Mouse (Mus musculus): Measurements from ENCODE around the gene Cyba. TPM values are rescaled to one million over a fixed set of nuclear protein-coding genes. Genes with fewer than 3 reads are reported as not detected.
A peak's percentile ranks its signal among the peaks of the same experiment; 100 is the strongest.

Cyba gene
- total RNA-seq (2012; rRNA removed) (978 and 1,119 TPM in 2 replicates), total RNA-seq (2014; rRNA removed) (450 and 466 TPM in 2 replicates), polyA plus RNA-seq (2012; ENCODE audit: insufficient read length, low read depth) (848 and 1,050 TPM in 2 replicates)

- Histone ChIP-seq H3K9me3 (replicated peaks; ENCODE audit: low read length) (peaks cover 7% of the 10 kb centered on the region), H3K4me2 (ENCODE audit: insufficient read depth, low read depth, poor library complexity, severe bottlenecking) (peak within 1 kb of the TSS; percentile 92), H3K36me3 (replicated peaks in 1 of 2; ENCODE audit: control insufficient read depth in 1 of 2, insufficient read depth in 1 of 2, low read length in 1 of 2) (peaks cover 29 to 63% of the 10 kb centered on the region in 2 experiments), H3K79me2 (replicated peaks; ENCODE audit: control insufficient read depth, extremely low read depth, insufficient read depth, poor library complexity, severe bottlenecking) (peaks cover 39% of the 10 kb centered on the region), H3K27ac (ENCODE audit: insufficient read depth, low read depth) (peak within 1 kb of the TSS; percentile 98), H3K4me1 (ENCODE audit: control insufficient read depth in 1 of 2, insufficient read depth in 2 of 2) (peaks cover 25 to 52% of the 10 kb centered on the region in 2 experiments), H3K9ac (ENCODE audit: insufficient read depth, low read depth) (peak within 1 kb of the TSS; percentile 93), H3K4me3 (replicated peaks in 1 of 3; ENCODE audit: low read depth in 2 of 3, low read length in 2 of 3, poor library complexity in 1 of 3) (peak within 1 kb of the TSS; percentile 83 to 86 (median 85)), H3K27me3 (replicated peaks) (no peaks in the 10 kb centered on the region)
- DNase-seq (ENCODE audit: extremely low read depth): peak; percentile 97
- dilution Hi-C loops (cut with MboI; ENCODE audit: extremely low pct_ligation_motif_present, extremely low pct_unique_long_range_greater_than_20kb, low sequenced_read_pairs) (no loop called here), in situ Hi-C loops (cut with MboI; ENCODE audit: low pct_ligation_motif_present, low pct_unique_long_range_greater_than_20kb, low sequenced_read_pairs) (loop anchor here (25.0 kb wide), 1 partner anchor 845 kb away; the partner anchor contains the start of genes Fbxo31 and Map1lc3b)
- 0 out of 2 replicates have a peak, but pooled peaks have one; percentile 45 for TF ChIP-seq E2F4 (IDR thresholded peaks at IDR 0.05; ENCODE audit: insufficient replicate concordance, low read depth, low read length)
- TF ChIP-seq NRF1 (IDR thresholded peaks at IDR 0.05; ENCODE audit: low read depth, low read length): peak; percentile 56
- TF ChIP-seq MYC (IDR thresholded peaks at IDR 0.05; ENCODE audit: low read depth, low read length): peak; percentile 81; the same call in 1 of the 2 replicates
- peak; percentile 70 for TF ChIP-seq IRF4 (IDR thresholded peaks at IDR 0.05; ENCODE audit: low read depth, low read length)
- TF ChIP-seq MEF2A (IDR thresholded peaks at IDR 0.05; ENCODE audit: borderline replicate concordance, low read depth, low read length): peak; percentile 84; the same call in 1 of the 2 replicates
- peak; percentile 95 for TF ChIP-seq MAX (IDR thresholded peaks at IDR 0.05; ENCODE audit: low read length)
- TF ChIP-seq BHLHE40 (IDR thresholded peaks at IDR 0.05; ENCODE audit: low read depth, low read length): peak; percentile 99
- TF ChIP-seq POLR2A (IDR thresholded peaks at IDR 0.05; ENCODE audit: low read depth, low read length): peak; percentile 78
- TF ChIP-seq GABPA (IDR thresholded peaks at IDR 0.05; ENCODE audit: insufficient replicate concordance, low read depth, low read length): no peak
- TF ChIP-seq ETS1 (conservative IDR thresholded peaks at IDR 0.05; ENCODE audit: low read depth, low read length): peak; percentile 98
- TF ChIP-seq NELFE (IDR thresholded peaks at IDR 0.05; ENCODE audit: low read depth, low read length): peak; percentile 86
- no peak for TF ChIP-seq SMC3 (IDR thresholded peaks at IDR 0.05; ENCODE audit: low read depth, low read length)
- no peak for TF ChIP-seq CTCF (conservative IDR thresholded peaks at IDR 0.05 in 1 of 2, IDR thresholded peaks at IDR 0.05 in 1 of 2; ENCODE audit: low read depth in 2 of 2, low read length in 2 of 2)
- peak; percentile 81 for TF ChIP-seq EP300 (IDR thresholded peaks at IDR 0.05; ENCODE audit: low read length)
- peak; percentile 99 for TF ChIP-seq USF1 (IDR thresholded peaks at IDR 0.05; ENCODE audit: low read depth, low read length)
- TF ChIP-seq CHD2 (IDR thresholded peaks at IDR 0.05; ENCODE audit: low read length): peak; percentile 87
- TF ChIP-seq HCFC1 (IDR thresholded peaks at IDR 0.05; ENCODE audit: low read depth, low read length): 0 out of 2 replicates have a peak, but pooled peaks have one; percentile 42
- TF ChIP-seq ZKSCAN1 (IDR thresholded peaks at IDR 0.05; ENCODE audit: borderline replicate concordance, low read depth, low read length): no peak
- peak; percentile 79; the same call in 1 of the 2 replicates for TF ChIP-seq RCOR1 (conservative IDR thresholded peaks at IDR 0.05; ENCODE audit: low read depth, low read length)
- TF ChIP-seq PAX5 (IDR thresholded peaks at IDR 0.05; ENCODE audit: low read length): no peak
- 0 out of 2 replicates have a peak, but pooled peaks have one; percentile 50 for TF ChIP-seq TBP (conservative IDR thresholded peaks at IDR 0.05; ENCODE audit: low read depth, low read length)
- no peak for TF ChIP-seq JUN (IDR thresholded peaks at IDR 0.05; ENCODE audit: insufficient read depth, low read depth, low read length)
- peak; percentile 28; the same call in 1 of the 2 replicates for TF ChIP-seq CHD1 (IDR thresholded peaks at IDR 0.05; ENCODE audit: low read depth, low read length)
- peak; percentile 97 for TF ChIP-seq TCF12 (IDR thresholded peaks at IDR 0.05; ENCODE audit: low read depth, low read length)
- no peak for TF ChIP-seq JUND (conservative IDR thresholded peaks at IDR 0.05; ENCODE audit: low read depth, low read length)
- no peak for TF ChIP-seq MAZ (IDR thresholded peaks at IDR 0.05; ENCODE audit: low read depth, low read length)
- TF ChIP-seq USF2 (conservative IDR thresholded peaks at IDR 0.05; ENCODE audit: low read depth, low read length): peak; percentile 99
- peak; percentile 75 for TF ChIP-seq MXI1 (IDR thresholded peaks at IDR 0.05; ENCODE audit: low read depth, low read length)
- TF ChIP-seq KAT2A (IDR thresholded peaks at IDR 0.05; ENCODE audit: insufficient replicate concordance, low read length): peak; percentile 38; the same call in 1 of the 2 replicates
- 0 out of 2 replicates have a peak, but pooled peaks have one; percentile 65 for TF ChIP-seq POLR2AphosphoS2 (IDR thresholded peaks at IDR 0.05; ENCODE audit: low read depth, low read length)
- TF ChIP-seq ZMIZ1 (IDR thresholded peaks at IDR 0.05; ENCODE audit: low read depth, low read length): no peak
- peak; percentile 71; the same call in 1 of the 2 replicates for TF ChIP-seq UBTF (IDR thresholded peaks at IDR 0.05; ENCODE audit: low read depth, low read length)
- TF ChIP-seq MAFK (IDR thresholded peaks at IDR 0.05; ENCODE audit: insufficient replicate concordance, low read length): no peak; the same call in 1 of the 2 replicates
- TF ChIP-seq RAD21 (IDR thresholded peaks at IDR 0.05; ENCODE audit: low read depth, low read length): no peak
- TF ChIP-seq ZNF384 (IDR thresholded peaks at IDR 0.05; ENCODE audit: low read depth, low read length): no peak
- peak; percentile 89 for TF ChIP-seq ELF1 (IDR thresholded peaks at IDR 0.05; ENCODE audit: low read depth, low read length)
- peak; percentile 84 for TF ChIP-seq SIN3A (IDR thresholded peaks at IDR 0.05; ENCODE audit: low read length)
Observed at GRCm38 (mm10) chr8:122432443-122433268, at the start of gene Cyba. Gene Cyba, minus strand, starts transcription at chr8:122432930.

Data from CH12.LX (cell line).